In the genomic region with DNA sequence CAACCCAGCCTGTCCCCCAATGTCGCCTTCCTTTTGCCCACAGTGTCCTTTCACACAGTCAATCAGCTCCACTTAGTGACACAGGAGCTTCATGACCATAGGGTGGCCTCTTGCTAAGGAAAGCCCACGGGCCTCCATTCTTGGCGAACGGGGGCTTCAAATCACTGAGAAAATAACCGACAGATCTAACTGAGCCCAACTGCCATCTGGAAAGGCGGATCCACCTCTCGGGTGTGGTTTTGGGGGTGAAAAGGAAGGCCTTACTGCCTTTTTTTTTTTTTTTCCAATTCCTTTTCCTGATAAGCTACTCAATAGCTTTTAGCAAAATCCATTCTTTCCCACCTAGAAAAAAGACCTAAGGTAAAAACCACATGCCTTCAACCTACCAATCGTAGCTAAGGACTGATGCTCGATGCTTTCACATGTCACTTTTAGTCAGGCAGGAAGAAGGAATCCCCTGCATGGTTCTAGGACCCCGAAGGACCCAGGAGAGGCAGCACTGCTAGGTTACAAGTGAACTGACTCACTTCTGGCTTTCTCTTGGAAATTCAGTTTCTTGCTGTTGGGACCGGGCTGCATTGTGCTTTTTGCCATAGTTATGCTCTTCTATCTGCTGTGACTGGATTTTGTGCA, we compare ENCODE assay signal across 26 mouse cellular contexts. TPM values are rescaled to one million over a fixed set of nuclear protein-coding genes. Genes with fewer than 3 reads are reported as not detected.
DNase-seq lines count a peak whose midpoint lies in the region; ATAC-seq and TF ChIP-seq lines count a peak whose summit lies in the region.
"Had no signal": no experiment of that assay in that cellular context is flagged by ENCODE, and none has a peak within 500 bp of the region (broad histone marks: within the 10 kb centered on the region; RNA-seq: fewer than 3 reads in every experiment).

No protein-coding gene starts in this region.

- H3K36me3 ChIP-seq in testis, adult 2 months (ENCODE audit: control insufficient read depth, insufficient read depth, low read length): peaks cover 1% of the 10 kb centered on the region; the same call in 1 of the 2 replicates
- H3K36me3 ChIP-seq in MEL (ENCODE audit: control insufficient read depth in 1 of 2, insufficient read depth in 2 of 2, low read length in 2 of 2): peaks cover 0 to 4% of the 10 kb centered on the region in 2 experiments; a peak in 2 of 4 replicates
- H3K36me3 ChIP-seq in midbrain, embryonic 13.5 days: 0 out of 2 replicates have a peak, but pooled peaks cover 6% of the 10 kb centered on the region
- H3K36me3 ChIP-seq: embryonic facial prominence, embryonic 10.5 days; embryonic facial prominence, embryonic 12.5 days; forebrain, embryonic 15.5 days; G1E had no signal

- peak in 1 of 2 experiments; percentile 45; a peak in 2 of 4 replicates for TF ChIP-seq EP300 in MEL (IDR thresholded peaks at IDR 0.05; ENCODE audit: low read depth in 1 of 2, low read length in 2 of 2)

- H3K79me2 ChIP-seq in MEL (ENCODE audit: control insufficient read depth, insufficient read depth, low read length, poor library complexity): peaks cover 9% of the 10 kb centered on the region

- no peak for TF ChIP-seq POLR2A in testis, adult 2 months (IDR thresholded peaks at IDR 0.05; ENCODE audit: control insufficient read depth, low read depth, low read length)
- peak; percentile 7 to 92; a peak in 3 of 4 replicates for TF ChIP-seq POLR2A in MEL (IDR thresholded peaks at IDR 0.05; ENCODE audit: control insufficient read depth in 1 of 2, insufficient read depth in 1 of 2, low read depth in 1 of 2, low read length in 2 of 2, poor library complexity in 1 of 2)

- no peak for ATAC-seq in midbrain, embryonic 13.5 days
- ATAC-seq: activated CD4-positive, CD25-positive, alpha-beta regulatory T cell, adult 4 months; forebrain, embryonic 13.5 days; forebrain, embryonic 15.5 days; forebrain, postnatal 0 days; Patski had no signal

- 0 out of 2 replicates have a peak overlapping the region, but pooled peaks have one; percentile 16 for H3K27ac ChIP-seq in testis, adult 2 months (ENCODE audit: control insufficient read depth, insufficient read depth, low read depth, low read length)
- peak overlapping the region; percentile 60 for H3K27ac ChIP-seq in MEL (ENCODE audit: control insufficient read depth, low read depth, low read length)
- no peak overlapping the region for H3K27ac ChIP-seq in midbrain, embryonic 13.5 days
- H3K27ac ChIP-seq: embryonic facial prominence, embryonic 10.5 days; embryonic facial prominence, embryonic 12.5 days; forebrain, embryonic 13.5 days; forebrain, embryonic 15.5 days had no signal

- H3K4me3 ChIP-seq in testis, adult 2 months (ENCODE audit: control insufficient read depth, low read depth, low read length): peak overlapping the region; percentile 78
- H3K4me3 ChIP-seq in MEL (ENCODE audit: control insufficient read depth in 1 of 2, insufficient read depth in 1 of 2, low read depth in 2 of 2, low read length in 2 of 2): peak overlapping the region; percentile 73 to 78
- no peak overlapping the region for H3K4me3 ChIP-seq in midbrain, embryonic 13.5 days (replicated peaks)
- H3K4me3 ChIP-seq: embryonic facial prominence, embryonic 10.5 days; embryonic facial prominence, embryonic 12.5 days; forebrain, embryonic 13.5 days; forebrain, embryonic 15.5 days had no signal

- DNase-seq in testis, postnatal 10 days (ENCODE audit: low spot score): no peak
- DNase-seq in MEL (ENCODE audit: low read depth, low spot score): peak; percentile 92
- DNase-seq in heart, postnatal 10 days: no peak
- DNase-seq: adrenal gland, adult 8-10 months; adrenal gland, postnatal 14 days; adrenal gland, postnatal 36 days; cerebellum, adult 11-12 months; cerebellum, adult 2 months; cerebellum, adult 9-10 months; cerebellum, postnatal 10 days; cerebellum, postnatal 25 days; forebrain, postnatal 0 days had no signal

- H3K9ac ChIP-seq in MEL (ENCODE audit: control insufficient read depth, low read depth, low read length, poor library complexity, severe bottlenecking): peak overlapping the region; percentile 75
- H3K9ac ChIP-seq in midbrain, embryonic 13.5 days (replicated peaks): no peak overlapping the region
- H3K9ac ChIP-seq: embryonic facial prominence, embryonic 12.5 days; forebrain, embryonic 13.5 days; forebrain, embryonic 15.5 days; forebrain, postnatal 0 days had no signal

- TF ChIP-seq RAD21 in MEL (IDR thresholded peaks at IDR 0.05; ENCODE audit: low read depth, low read length): no peak

- intact Hi-C loops in heart, postnatal 10 days (cut with DNase I): no loop called here

- peaks cover 5% of the 10 kb centered on the region for H3K4me1 ChIP-seq in testis, adult 2 months (ENCODE audit: control insufficient read depth, insufficient read depth, low read length)
- H3K4me1 ChIP-seq in MEL (ENCODE audit: control insufficient read depth in 1 of 2, insufficient read depth in 2 of 2, low read length in 2 of 2): peaks cover 0 to 10% of the 10 kb centered on the region in 2 experiments; a peak in 3 of 4 replicates
- H3K4me1 ChIP-seq in midbrain, embryonic 13.5 days (replicated peaks): no peaks in the 10 kb centered on the region
- H3K4me1 ChIP-seq: embryonic facial prominence, embryonic 12.5 days; forebrain, embryonic 13.5 days; forebrain, embryonic 15.5 days had no signal

- no peaks in the 10 kb centered on the region for H3K9me3 ChIP-seq in MEL (replicated peaks; ENCODE audit: insufficient read depth, low read length)
- no peaks in the 10 kb centered on the region for H3K9me3 ChIP-seq in midbrain, embryonic 13.5 days
- H3K9me3 ChIP-seq: embryonic facial prominence, embryonic 10.5 days; embryonic facial prominence, embryonic 12.5 days; forebrain, embryonic 13.5 days; forebrain, embryonic 15.5 days; G1E had no signal

- no peak overlapping the region for H3K4me2 ChIP-seq in midbrain, embryonic 13.5 days (replicated peaks)
- H3K4me2 ChIP-seq: embryonic facial prominence, embryonic 12.5 days; forebrain, embryonic 13.5 days; forebrain, embryonic 15.5 days had no signal

- no peak for TF ChIP-seq CTCF in testis, adult 2 months (IDR thresholded peaks at IDR 0.05; ENCODE audit: control insufficient read depth, insufficient read depth, insufficient replicate concordance, low read depth, low read length)
- TF ChIP-seq CTCF in MEL (IDR thresholded peaks at IDR 0.05 in 2 of 3, conservative IDR thresholded peaks at IDR 0.05 in 1 of 3; ENCODE audit: control insufficient read depth in 1 of 3, insufficient read depth in 1 of 3, low read depth in 2 of 3, low read length in 3 of 3, poor library complexity in 1 of 3, severe bottlenecking in 1 of 3): no peak

- H3K27me3 ChIP-seq in testis, adult 2 months (ENCODE audit: control insufficient read depth, insufficient read depth, low read length): no peaks in the 10 kb centered on the region
- no peaks in the 10 kb centered on the region for H3K27me3 ChIP-seq in MEL (ENCODE audit: control insufficient read depth in 1 of 2, insufficient read depth in 2 of 2, low read length in 2 of 2)
- no peaks in the 10 kb centered on the region for H3K27me3 ChIP-seq in midbrain, embryonic 13.5 days
- H3K27me3 ChIP-seq: embryonic facial prominence, embryonic 12.5 days; forebrain, embryonic 13.5 days; forebrain, embryonic 15.5 days; Patski had no signal

- WGBS in midbrain, embryonic 13.5 days: 92% methylated on average over 11 of the region's 11 CpGs

TF ChIP-seq in MEL, 35 proteins besides CTCF, POLR2A, EP300 and RAD21 (continues in another document):
- TF ChIP-seq MXI1 (IDR thresholded peaks at IDR 0.05; ENCODE audit: low read depth, low read length) (peak; percentile 87), SIN3A (IDR thresholded peaks at IDR 0.05; ENCODE audit: low read length) (peak; percentile 87), HCFC1 (IDR thresholded peaks at IDR 0.05; ENCODE audit: low read depth, low read length) (peak; percentile 85), MEF2A (IDR thresholded peaks at IDR 0.05; ENCODE audit: extremely low read depth, insufficient replicate concordance, low read depth, low read length, poor library complexity, severe bottlenecking) (no peak), KAT2A (conservative IDR thresholded peaks at IDR 0.05; ENCODE audit: low read depth, low read length) (no peak), TAL1 (IDR thresholded peaks at IDR 0.05; ENCODE audit: low read length) (no peak), MYB (IDR thresholded peaks at IDR 0.05; ENCODE audit: low read depth, low read length) (peak; percentile 94), GATA1 (IDR thresholded peaks at IDR 0.05; ENCODE audit: low read depth, low read length) (peak; percentile 49), POLR2AphosphoS2 (IDR thresholded peaks at IDR 0.05; ENCODE audit: low read length) (peak; percentile 77; the same call in 1 of the 2 replicates), UBTF (IDR thresholded peaks at IDR 0.05; ENCODE audit: borderline replicate concordance, insufficient read depth, low read depth, low read length) (no peak), E2F4 (IDR thresholded peaks at IDR 0.05; ENCODE audit: borderline replicate concordance, low read depth, low read length) (no peak), USF1 (IDR thresholded peaks at IDR 0.05; ENCODE audit: low read depth, low read length) (peak; percentile 67), CHD1 (IDR thresholded peaks at IDR 0.05; ENCODE audit: low read depth, low read length) (no peak), ZKSCAN1 (IDR thresholded peaks at IDR 0.05; ENCODE audit: low read depth, low read length) (no peak), ZC3H11A (IDR thresholded peaks at IDR 0.05; ENCODE audit: low read depth, low read length) (no peak), GABPA (IDR thresholded peaks at IDR 0.05; ENCODE audit: low read depth, low read length) (no peak), NELFE (IDR thresholded peaks at IDR 0.05; ENCODE audit: low read depth, low read length) (peak; percentile 91), MAZ (IDR thresholded peaks at IDR 0.05; ENCODE audit: low read depth, low read length) (no peak), MAX (IDR thresholded peaks at IDR 0.05; ENCODE audit: low read length) (peak; percentile 99), ELF1 (IDR thresholded peaks at IDR 0.05; ENCODE audit: low read depth, low read length) (no peak)

RNA-seq across cellular contexts. Expression of a gene that starts 28.1 kb away (rescaled TPM):
- not detected in 2 replicates for polyA plus RNA-seq in testis, adult 2 months (2012; rRNA removed)
- not detected in 2 replicates for total RNA-seq in MEL (2012; rRNA removed)
- not detected for polyA plus RNA-seq in MEL (2012; ENCODE audit: insufficient read depth in 1 of 2, insufficient read length in 2 of 2, low read depth in 1 of 2, low replicate concordance in 2 of 2, missing spikeins in 1 of 2)
- polyA plus RNA-seq in midbrain, embryonic 13.5 days (2015; fragmentation: Nextera tagmentation; extraction: Ambion mirVana): not detected in 2 replicates
- not detected for total RNA-seq in heart, postnatal 10 days (2021)
- total RNA-seq: adrenal gland, adult 18-20 months; adrenal gland, adult 8-10 months; adrenal gland, postnatal 14 days; adrenal gland, postnatal 36 days; forebrain, postnatal 0 days; G1E had no signal
- polyA plus RNA-seq: activated CD4-positive, CD25-positive, alpha-beta regulatory T cell, adult 4 months; C2C12; cerebellum, adult 2 months; cortical plate, adult 2 months; embryonic facial prominence, embryonic 10.5 days; embryonic facial prominence, embryonic 12.5 days; embryonic facial prominence, embryonic 14.5 days; forebrain, embryonic 11.5 days; forebrain, embryonic 13.5 days; forebrain, embryonic 15.5 days; forebrain, postnatal 0 days; G1E; Patski had no signal

RNA-seq across cellular contexts. Expression of a gene that starts 44.6 kb away (rescaled TPM):
- polyA plus RNA-seq in testis, adult 2 months (2012; rRNA removed): 10.6 and 11.4 TPM in 2 replicates
- total RNA-seq in MEL (2012; rRNA removed): 2.5 and 3.3 TPM in 2 replicates
- 1 to 10 TPM in 1 of 2 experiments, not detected in 1; 7.0 TPM for polyA plus RNA-seq in MEL (2012; ENCODE audit: insufficient read depth in 1 of 2, insufficient read length in 2 of 2, low read depth in 1 of 2, low replicate concordance in 2 of 2, missing spikeins in 1 of 2)
- 7.3 and 7.5 TPM in 2 replicates for polyA plus RNA-seq in midbrain, embryonic 13.5 days (2015; fragmentation: Nextera tagmentation; extraction: Ambion mirVana)
- total RNA-seq in heart, postnatal 10 days (2021): 10 to 100 TPM; 17.5 to 18.8 TPM
